Mouse (Mus musculus): ENCODE measurements around the gene Mboat2.

The Mboat2 gene

DNA sequence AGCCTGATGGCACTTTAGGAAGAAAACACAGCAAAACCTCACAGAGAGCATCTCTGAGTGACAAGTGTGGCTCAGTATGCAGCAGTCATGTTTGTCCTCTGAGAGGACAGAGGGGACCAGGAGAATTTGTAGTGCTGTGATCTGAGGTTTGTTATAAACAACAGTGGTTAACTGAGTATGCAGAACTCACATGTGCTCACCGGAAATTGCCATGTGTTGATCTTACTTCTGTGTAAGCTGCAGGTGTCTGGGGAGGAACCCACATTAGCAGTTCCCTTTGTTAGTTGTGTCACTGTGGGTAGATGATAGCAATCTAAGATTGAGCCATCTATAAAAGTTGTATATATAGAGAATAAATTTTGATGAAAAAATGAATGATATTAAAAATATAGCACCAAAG, 179.7 kb downstream of the Mboat2 start:
- DNase-seq (ENCODE audit: low read depth, low spot score) = no peak

DNA sequence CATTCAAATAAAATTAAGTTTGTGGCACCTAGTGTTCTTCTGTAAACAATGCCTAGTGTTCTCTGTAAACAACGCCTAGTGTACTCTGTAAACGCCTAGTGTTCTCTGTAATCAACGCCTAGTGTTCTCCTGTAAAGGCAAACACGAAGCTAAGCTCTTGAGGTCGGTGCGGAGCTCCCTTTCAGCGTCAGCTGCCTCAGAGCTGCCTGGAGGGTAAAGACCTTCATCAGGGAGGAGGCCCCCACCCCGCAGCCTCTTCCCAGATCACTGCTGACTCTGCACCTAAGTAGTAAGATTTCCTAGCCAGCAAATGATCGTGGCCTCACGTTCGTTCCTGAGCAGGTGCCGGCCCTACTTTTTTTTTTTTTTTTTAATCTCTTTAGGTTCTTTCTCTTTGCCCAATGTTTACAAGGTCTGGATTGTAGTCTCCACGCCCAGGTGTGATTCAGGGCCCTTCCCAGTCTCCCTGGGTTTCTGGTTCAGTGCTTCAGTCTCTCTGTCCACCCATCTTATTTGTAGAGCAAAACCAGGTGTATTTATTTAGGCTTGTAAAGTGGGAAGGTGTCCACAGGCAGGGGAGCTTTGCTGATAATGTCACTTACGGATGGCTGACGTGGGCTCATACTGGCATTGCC, 181.2 kb downstream of the Mboat2 start:
- no peak for DNase-seq (ENCODE audit: low read depth, low spot score)

DNA sequence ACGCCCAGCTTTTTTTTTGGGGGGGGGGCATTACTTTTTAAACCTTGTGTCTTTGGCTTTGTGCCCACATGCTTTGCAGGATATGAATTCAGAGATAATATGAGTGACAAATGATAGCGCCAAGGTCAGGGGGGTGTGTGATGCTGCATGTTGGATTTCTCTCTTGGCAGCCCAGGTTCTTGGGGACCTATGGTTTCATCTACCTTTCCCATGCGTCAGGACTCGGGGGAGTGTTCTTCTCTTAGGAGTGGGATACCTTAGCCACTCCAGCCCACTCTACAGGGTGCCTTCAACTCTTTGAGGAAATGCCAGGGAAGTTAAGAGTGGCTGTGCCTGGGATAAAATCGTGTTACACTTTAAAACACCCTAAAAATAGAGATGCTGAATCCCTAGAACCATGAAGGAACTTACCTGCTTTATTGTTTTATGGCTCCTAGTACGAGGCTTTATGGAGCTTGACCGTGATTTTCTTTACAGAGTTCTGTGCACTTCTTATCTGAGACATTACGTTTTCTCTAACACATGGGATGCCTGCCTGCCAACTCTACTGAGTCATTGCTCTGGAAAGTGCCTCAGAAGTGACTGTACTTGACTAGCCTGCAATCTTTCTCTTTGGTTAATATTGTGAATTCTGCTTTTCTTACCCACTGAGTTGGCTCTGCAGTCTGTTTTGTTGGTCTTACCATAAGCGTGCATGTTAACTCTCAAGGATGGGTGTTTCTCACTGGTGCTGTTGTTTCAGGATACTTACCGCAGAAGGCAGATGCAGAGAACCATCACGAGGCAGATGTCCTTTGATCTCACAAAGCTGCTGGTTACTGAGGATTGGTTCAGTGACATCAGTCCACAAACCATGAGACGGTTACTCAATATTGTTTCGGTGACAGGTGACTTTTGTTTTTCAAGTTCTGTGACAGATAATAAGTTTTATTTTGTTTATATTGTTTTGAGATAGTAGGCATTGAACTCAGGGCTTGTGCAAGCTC, 182.2 kb downstream of the Mboat2 start:
- peak; percentile 89 for DNase-seq (ENCODE audit: low read depth, low spot score)
